Mouse (Mus musculus) liver, adult 2 months (tissue): ENCODE measurements at regions not wholly inside any gene's neighbourhood (a gene's known extent, or its start where the extent isn't known, plus 50 kb on each side); places are given as distances from the start of the nearest gene placed in this dataset.

ENCODE experiments used
- CTCF ChIP-seq: fragments of 200-500 bp; IDR thresholded peaks from 2 replicates; pipeline ENCODE4 v1.5.1; 2011; ENCODE audit warnings: low read depth, low read length, control low read depth
- POLR2A ChIP-seq: fragments of 200-500 bp; IDR thresholded peaks from 2 replicates; pipeline ENCODE4 v1.6.1; 2011; ENCODE audit warnings: low read length, control low read depth; ENCODE audit not compliant: insufficient read depth; ENCODE audit errors: extremely low read depth

DNA sequence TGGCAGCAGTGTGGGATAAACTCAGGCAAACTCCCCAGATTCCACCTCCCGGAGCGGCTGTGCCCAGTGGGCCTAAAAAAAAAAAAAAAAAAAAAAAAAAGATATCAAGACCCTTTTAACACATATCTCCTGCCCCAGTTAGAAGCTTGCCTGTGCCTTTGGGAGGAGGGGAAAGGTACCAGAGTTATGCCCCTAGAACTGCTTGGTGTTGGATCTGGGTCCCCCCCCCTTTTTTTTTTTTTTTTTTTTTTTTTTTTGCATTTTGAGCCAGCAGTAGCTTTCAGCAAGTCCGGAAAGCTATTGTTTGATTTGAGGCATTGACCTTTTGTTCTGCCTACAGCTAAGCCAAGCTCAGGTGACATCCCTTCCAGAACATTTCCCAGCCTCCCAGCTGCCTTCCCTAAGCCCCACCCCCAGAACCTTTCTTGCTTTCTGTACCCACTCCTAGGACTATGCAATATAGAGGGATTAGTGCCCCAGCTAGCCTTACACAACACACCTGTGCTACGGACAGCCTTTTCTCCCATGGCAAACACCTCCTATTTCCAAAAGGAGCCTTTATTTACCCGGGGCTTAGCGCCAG lies 252.1 kb upstream of the Prok2 start:
- TF ChIP-seq CTCF = no peak
- no peak for TF ChIP-seq POLR2A
